Mouse (Mus musculus): ENCODE data around the gene Slco4a1. TPM values are rescaled to one million over a fixed set of nuclear protein-coding genes. Genes with fewer than 3 reads are reported as not detected.

The Slco4a1 gene
- total RNA-seq, 2 experiments from 2014 or later = 9.2 to 31.8 TPM

DNA sequence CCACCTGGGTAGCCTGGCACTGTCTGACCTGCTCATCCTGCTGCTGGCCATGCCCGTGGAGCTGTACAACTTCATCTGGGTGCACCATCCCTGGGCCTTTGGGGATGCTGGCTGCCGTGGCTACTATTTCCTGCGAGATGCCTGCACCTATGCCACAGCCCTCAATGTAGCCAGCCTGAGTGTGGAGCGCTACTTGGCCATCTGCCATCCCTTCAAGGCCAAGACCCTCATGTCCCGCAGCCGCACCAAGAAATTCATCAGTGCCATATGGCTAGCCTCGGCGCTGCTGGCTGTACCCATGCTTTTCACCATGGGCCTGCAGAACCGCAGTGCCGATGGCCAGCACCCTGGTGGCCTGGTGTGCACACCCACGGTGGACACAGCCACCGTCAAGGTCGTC, 44.7 kb downstream of the Slco4a1 start:
- ATAC-seq (replicated peaks; ENCODE audit: poor library complexity, severe bottlenecking) = no peak

DNA sequence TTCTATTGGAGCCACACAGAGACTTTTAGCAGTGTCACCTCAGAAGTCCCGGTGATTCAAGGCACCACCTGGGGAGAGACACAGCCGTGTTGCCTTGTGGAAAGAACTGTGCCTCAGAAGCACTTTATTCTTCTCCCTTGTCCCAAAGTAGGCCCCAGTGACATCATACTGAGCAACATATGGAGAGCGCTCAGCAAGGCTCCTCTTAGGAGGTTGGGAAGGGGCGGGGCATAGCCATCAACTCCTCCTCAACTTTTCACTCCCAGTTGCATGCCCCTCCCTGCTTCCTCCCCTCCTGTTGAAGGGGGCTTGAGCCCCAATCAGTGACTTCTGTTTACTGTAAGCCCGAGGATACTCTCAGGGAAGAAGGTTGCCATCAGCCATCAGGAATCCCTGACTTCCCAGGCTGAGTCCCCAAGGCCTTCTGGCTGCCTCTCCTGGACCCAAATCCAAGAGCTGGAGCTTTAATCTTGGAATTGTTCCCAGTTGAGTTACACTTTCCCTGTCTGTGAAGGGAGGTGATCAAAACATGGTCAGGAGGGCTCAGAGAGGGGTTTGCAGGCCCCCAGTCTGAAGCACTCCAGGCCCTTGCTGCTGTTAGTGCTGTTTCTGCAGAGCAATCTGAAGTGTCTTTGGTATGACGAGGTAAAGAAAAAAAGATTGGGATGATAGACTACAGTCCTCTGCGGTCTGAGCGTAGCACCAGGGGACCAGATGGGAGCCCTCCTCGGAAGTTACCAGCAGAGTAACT, 45.3 kb downstream of the Slco4a1 start:
- no peak for ATAC-seq (replicated peaks; ENCODE audit: poor library complexity, severe bottlenecking)

DNA sequence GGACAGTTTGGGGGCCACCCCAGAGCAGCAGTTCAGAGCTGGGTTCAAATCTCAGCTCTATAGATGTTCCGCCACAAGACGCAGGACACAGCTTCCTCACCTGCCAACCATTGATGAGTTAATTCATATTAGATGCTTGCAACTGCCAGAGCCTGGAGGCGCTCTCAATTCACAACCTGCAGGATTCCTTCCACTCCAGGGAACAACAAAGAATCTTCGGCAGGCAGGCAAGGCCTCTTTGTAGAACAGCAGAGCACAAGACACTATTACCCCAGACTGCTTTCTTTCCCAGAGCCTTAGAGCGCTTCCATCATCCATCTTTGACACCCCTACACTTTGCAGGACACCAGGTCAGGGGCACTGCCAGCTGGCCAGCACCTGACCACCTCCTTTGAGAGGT, 50.2 kb downstream of the Slco4a1 start:
- ATAC-seq (replicated peaks; ENCODE audit: poor library complexity, severe bottlenecking) = no peak

DNA sequence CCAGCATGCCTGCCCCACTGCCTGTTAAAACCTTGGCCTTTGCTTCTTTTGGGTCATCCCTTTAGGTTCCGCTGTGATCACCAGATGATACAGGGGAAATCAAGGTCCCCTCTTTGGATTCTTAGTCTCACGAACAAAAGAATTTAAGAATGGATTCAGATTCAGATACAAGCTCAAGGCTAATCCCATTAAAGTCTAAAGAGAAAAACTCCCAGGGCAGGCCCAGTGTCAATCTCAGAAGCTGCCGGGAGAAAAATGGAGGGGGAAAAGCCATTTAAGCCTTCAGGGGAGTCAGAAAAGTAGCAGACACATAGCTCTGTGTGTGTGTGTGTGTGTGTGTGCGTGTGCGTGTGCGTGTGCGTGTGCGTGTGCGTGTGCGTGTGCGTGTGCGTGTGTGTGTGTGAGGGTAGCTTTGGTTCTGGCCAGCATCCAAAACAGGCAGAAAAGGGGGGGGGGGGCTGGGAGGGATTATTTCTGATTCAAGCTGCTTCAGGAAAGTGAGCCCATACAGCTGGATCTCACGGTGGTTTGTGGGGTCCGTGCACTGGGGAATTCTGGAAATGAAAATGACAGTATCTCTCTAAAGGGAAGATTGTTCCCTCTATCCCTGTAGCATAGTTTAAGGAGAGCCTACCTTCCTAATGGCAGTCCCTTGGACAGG, 52.5 kb downstream of the Slco4a1 start:
- ATAC-seq (replicated peaks; ENCODE audit: poor library complexity, severe bottlenecking) = no peak

DNA sequence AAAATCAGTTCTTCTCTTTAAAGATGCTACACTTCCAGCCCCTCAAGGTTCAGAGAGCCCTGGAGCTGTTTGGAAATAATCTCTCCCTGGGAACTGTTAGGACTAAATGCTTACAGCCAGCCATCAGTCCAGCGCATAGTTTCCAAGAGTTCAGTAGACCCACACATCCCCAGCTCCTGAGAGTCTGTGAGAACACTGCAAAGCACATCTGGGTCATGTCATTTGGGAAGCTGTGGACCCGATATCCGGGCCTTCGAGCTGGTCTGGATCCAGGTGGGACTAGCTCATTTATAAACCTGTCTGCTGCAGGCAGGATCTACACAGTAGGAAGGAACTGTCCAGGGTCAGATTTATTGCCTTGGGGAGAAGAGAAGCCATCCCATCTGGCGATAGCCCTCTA, 54.8 kb downstream of the Slco4a1 start:
- ATAC-seq (replicated peaks; ENCODE audit: poor library complexity, severe bottlenecking) = no peak

DNA sequence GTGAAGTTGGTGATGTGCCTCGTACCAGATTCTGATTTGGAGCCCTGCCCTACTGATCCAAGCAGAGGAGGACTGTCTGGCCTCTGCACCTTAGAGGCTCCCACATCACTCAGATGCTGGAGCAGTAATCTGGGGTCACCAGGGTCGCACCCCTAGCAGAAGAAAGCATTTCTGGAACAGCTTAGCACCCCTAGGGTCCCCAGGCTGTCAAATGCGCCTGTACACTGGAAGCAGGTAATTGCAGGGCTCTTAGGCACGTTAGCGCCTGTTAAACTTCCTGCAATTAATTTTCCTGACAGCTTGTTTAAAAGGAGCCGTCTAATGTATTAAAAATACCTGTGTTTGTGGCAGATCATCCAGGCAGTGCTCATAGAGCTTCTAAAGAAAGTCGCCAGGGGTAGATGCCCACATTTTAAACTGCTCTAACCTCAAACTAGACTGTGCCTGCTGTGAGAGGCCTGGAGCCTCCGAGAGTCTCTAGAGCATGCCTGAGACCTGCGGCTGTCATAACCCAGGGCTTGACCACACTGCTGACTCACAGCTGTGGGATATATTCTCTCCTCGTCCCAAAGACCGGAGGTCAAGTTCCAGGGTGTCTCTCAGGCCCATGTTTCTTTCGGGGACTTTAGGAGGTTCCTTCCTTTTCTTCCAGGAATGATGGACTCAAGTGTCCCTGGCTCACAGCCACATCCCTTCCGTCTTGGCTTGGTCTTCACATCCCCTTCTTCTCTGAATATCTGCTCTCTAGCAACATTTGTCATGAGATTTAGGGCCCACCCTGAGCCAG, 56.0 kb downstream of the Slco4a1 start:
- ATAC-seq (replicated peaks; ENCODE audit: poor library complexity, severe bottlenecking) = no peak

DNA sequence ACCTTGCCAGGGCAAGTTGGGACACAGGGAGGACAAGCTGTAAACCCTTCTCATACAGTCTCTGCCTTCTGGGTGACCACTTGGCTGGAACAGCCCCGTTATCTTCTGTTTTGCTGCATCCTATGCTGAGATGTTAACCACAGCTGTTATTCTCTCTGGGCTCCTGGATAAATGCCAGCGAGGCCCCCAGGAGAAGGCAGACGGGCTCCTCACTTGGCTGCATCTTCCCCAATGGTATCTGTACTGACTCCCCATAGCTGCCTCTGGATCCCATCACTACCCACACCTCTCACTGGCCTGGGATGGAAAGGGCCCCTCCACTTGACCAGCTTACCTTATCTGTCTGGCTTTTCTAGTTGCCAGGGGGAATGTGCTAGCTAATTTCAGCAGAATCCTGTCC, 57.0 kb downstream of the Slco4a1 start:
- ATAC-seq (replicated peaks; ENCODE audit: poor library complexity, severe bottlenecking) = no peak

DNA sequence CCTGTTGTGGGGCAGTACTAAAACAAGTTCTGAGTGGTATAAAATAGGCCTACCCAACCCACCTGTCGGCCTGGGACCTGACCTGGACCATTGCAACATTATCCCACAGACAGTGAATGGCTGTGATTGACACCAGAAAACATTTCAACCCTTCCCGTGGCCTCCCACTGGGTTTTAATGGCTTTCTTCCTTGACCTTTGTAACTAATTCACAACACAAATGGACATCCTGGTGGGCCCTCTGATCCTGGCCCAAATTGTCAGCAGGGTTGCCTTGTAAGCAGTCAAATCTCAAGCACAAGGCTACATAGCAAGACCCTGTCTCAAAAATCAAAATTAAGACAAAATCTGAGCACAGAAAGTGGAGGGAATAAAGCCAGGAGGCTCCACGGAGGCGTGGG, 57.8 kb downstream of the Slco4a1 start:
- ATAC-seq (replicated peaks; ENCODE audit: poor library complexity, severe bottlenecking) = no peak

DNA sequence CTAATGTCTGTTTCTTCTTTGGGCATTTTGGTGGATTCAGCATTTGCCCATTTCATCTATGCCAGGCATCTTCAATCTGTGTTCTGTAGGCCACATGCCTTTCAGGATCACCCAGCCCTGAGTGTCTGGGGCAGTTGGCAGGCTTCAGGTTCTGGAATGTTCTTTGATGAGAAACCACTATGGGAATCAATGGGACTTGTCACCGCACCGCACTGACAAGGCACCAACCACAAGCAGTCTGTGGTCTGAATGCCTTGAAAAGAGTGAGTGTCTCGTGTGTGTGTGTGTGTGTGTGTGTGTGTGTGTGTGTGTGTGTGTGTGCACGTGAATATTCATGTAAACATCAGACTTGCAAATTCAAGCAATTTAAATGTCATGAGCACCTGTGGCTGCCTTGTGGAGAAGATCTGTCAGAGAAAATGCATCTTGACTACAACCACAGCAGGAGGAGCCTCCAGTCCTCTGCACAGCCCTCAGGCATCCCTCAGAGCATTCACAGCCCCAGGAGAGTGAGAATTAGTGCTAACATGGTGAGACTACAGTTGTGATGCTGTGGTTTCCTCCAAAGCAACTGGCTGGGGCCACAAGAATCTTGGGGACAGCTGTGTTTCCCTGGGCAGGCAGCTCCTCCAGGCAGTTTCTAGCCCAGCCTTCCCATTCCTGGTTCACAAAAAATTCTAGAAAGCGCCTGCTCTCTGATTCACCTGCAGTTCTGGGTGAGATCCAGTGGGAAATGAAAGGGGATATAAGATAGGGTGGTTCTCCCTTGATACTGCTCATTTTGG, 65.6 kb downstream of the Slco4a1 start:
- no peak for ATAC-seq (replicated peaks; ENCODE audit: poor library complexity, severe bottlenecking)

DNA sequence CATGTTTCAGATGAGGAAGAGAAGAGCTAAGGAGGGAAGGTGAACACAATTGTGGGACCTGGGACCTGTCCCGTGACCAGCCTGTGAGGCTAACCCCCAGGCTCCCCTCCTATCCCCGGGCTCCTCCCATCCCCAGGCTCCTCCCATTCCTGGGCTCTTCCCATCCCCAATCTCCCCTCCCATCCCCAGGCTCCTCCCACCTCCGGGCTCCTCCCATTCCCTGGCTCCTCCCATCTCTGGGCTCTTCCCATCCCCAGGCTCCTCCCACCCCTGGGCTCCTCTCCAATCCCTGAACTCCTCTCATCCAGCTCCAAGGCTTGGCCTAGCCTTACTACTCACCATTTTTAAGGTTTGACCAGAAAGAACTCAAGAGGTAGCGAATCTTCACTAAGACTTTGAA, 66.8 kb downstream of the Slco4a1 start:
- ATAC-seq (replicated peaks; ENCODE audit: poor library complexity, severe bottlenecking) = peak; percentile 22; the same call in 1 of the 2 replicates

Other genes with a start within 250 kb of the Slco4a1 start
- 0.06 TPM in 1 of 2 replicates, not detected in the other for gene Lama5, start 230.4 kb upstream of the Slco4a1 start, total RNA-seq (2014; fragmentation: Nextera tagmentation)
- gene Lama5, start 230.4 kb upstream of the Slco4a1 start, total RNA-seq (2017) = 0.05 TPM in 1 of 2 replicates, not detected in the other
- gene Rps21, start 198.9 kb upstream of the Slco4a1 start, total RNA-seq (2014; fragmentation: Nextera tagmentation) = 3,456 and 3,912 TPM in 2 replicates
- gene Rps21, start 198.9 kb upstream of the Slco4a1 start, total RNA-seq (2017) = 1,093 and 2,216 TPM in 2 replicates
- gene Cables2, start 182.7 kb upstream of the Slco4a1 start, total RNA-seq (2014; fragmentation: Nextera tagmentation) = 13.3 and 25.8 TPM in 2 replicates
- gene Cables2, start 182.7 kb upstream of the Slco4a1 start, total RNA-seq (2017) = 7.4 and 15.0 TPM in 2 replicates
- not detected in 2 replicates for gene Rbbp8nl, start 166.4 kb upstream of the Slco4a1 start, total RNA-seq (2014; fragmentation: Nextera tagmentation)
- not detected in 2 replicates for gene Rbbp8nl, start 166.4 kb upstream of the Slco4a1 start, total RNA-seq (2017)
- gene Gata5, start 121.5 kb upstream of the Slco4a1 start, total RNA-seq (2014; fragmentation: Nextera tagmentation) = not detected in 2 replicates
- not detected in 2 replicates for gene Gata5, start 121.5 kb upstream of the Slco4a1 start, total RNA-seq (2017)
- gene Ntsr1, start 43.7 kb downstream of the Slco4a1 start, total RNA-seq (2014; fragmentation: Nextera tagmentation) = not detected in 2 replicates
- not detected in 2 replicates for gene Ntsr1, start 43.7 kb downstream of the Slco4a1 start, total RNA-seq (2017)
- gene Mrgbp, start 125.1 kb downstream of the Slco4a1 start, total RNA-seq (2014; fragmentation: Nextera tagmentation) = 38.2 and 39.9 TPM in 2 replicates
- 27.1 and 28.9 TPM in 2 replicates for gene Mrgbp, start 125.1 kb downstream of the Slco4a1 start, total RNA-seq (2017)
- 32.5 and 34.2 TPM in 2 replicates for gene Ogfr, start 133.0 kb downstream of the Slco4a1 start, total RNA-seq (2014; fragmentation: Nextera tagmentation)
- 40.3 and 42.0 TPM in 2 replicates for gene Ogfr, start 133.0 kb downstream of the Slco4a1 start, total RNA-seq (2017)
- 0.41 TPM in 1 of 2 replicates, not detected in the other for gene Col9a3, start 141.5 kb downstream of the Slco4a1 start, total RNA-seq (2014; fragmentation: Nextera tagmentation)
- 0.26 and 0.57 TPM in 2 replicates for gene Col9a3, start 141.5 kb downstream of the Slco4a1 start, total RNA-seq (2017)
- gene Tcfl5, start 186.5 kb downstream of the Slco4a1 start, total RNA-seq (2014; fragmentation: Nextera tagmentation) = not detected in 2 replicates
- not detected in 2 replicates for gene Tcfl5, start 186.5 kb downstream of the Slco4a1 start, total RNA-seq (2017)

Measured in granulocyte monocyte progenitor cell, adult 5-6 weeks (primary cell).